Mouse (Mus musculus): Measurements from ENCODE around the gene Itprip.

Itprip gene

DNA sequence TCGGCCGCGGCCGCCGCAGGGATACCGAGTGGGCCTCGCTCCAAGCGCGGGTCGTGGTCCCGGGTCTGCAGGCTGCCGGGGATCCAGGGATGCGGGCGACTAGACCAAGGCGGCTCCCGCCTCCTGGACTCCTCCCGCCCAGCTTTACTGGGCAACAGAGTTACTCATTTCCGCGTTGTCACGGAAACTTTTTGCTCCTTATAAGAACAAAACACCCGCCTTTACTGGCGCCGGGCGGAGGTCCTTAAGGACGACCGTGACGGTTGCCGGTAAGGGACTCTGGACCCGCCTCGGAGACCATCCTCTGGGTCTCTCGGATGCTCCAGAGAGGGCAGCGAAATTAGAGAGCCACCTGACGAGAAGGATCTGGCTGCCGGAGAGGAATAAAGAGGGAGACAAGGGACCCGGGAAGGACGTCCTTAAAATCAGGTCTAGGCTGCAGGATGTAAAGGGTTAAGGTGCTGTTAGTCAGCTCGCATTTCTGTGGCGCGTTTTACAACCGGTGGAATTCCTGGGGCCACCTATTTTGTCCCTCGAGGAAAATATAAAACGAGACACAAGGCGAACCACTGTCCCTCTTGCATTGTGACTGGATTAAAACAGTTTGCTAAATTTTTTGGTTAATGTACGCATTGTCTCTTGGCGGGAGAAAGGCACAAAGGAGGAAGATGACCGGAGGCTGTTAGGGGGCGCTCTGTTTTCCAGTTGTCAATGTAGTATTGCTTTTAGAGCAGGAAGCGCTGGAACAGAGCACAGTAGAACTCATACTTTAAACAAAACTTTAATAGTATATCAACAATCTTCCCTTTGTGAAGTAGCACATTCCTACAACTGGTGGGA lies at the start of gene Itprip, which contains the start of gene Cfap43:
Gene Itprip (minus strand): TSS at position 174 of the 840 bp plus-strand sequence.
Gene Cfap43 (minus strand): TSS at position 162 of the 840 bp plus-strand sequence.
- peak; percentile 62 for DNase-seq

DNA sequence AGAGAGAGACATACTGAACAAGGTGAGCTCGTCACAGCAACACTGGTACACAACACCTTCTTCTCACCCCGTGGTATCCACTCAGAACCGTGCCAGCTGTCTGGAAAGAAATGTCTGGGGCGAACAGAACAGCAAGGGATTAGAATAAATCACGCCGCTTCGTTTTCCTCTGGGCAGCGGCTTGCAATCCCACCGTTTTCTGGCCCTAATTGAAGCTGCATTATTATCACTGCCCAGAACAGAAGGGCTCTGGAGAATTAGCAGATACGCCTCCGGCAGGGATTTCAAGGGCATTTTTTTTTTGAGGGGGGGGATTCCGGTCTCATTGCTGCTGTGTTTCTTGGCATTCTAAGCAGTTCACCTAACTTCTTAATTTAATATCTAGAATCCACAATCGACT lies 39.1 kb upstream of the Itprip start:
- no peak for DNase-seq

DNA sequence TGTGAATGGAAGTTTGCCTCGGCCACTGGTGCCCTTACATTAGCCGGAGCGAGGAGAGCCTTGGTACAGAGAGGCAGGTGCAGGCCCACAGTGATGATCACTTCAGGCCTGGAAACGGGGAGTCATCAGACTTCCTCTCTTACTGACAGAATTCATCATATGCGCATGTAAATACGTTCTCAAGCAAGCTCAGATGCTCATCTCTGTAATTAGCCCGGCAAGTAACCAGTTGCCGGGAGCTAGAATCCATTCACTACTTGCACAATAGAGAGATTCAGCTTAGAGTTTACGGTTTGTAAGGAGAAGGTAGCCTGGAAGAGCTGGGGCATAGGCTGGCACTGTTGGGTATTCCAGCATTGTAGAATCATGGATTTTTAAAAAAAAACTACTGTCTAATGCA lies 34.1 kb upstream of the Itprip start:
- DNase-seq: no peak

DNA sequence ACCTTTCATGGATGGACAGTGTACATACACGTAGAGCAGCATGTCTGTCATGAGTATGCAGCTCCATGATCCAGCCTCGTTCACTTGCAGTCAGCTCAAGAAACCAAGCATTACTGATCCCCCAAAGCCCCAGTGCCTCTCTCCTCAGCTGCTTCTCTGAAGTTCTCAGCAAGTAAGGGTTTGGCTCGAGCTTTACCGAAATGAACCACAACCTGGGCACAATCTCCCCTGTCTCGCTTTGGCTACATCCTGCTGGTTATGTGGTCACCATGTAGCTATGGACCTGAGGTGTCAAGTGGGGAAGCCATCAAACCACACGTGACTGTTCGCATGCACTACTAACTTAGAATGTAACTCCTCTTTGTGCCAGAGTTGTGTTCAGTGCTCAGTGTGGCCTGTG lies 31.8 kb upstream of the Itprip start:
- no peak for DNase-seq

DNA sequence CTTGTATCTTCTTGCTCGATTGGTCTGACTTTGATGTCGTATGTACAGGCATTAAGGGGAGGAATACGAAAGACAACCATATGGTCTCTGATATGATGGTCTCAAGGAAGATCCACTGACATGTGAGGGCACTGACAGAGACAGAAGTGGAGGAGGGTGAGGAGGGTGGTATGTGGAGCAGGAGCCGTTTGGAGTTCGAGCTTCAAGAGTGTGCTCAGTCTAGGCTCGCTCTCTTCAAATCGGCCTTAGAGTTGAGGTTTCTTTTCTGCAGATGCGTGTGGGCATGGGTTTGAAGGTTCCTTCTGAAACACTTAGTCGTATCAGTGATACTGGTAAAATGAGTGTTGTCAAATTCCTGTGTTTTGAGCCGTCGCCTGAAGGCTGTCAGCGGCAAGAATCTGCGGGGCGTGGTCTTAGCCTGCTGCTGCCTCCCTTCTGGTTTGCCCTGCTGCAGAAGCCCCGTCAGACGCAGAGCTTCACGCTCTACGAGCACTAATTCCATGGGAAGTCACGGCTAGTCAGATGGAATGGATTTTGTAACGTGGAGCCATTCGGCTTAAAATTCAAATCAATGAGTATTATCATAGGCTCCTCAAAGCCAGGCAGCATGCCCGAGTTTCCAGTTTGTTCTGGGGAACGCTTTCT lies 27.8 kb upstream of the Itprip start:
- no peak for DNase-seq

DNA sequence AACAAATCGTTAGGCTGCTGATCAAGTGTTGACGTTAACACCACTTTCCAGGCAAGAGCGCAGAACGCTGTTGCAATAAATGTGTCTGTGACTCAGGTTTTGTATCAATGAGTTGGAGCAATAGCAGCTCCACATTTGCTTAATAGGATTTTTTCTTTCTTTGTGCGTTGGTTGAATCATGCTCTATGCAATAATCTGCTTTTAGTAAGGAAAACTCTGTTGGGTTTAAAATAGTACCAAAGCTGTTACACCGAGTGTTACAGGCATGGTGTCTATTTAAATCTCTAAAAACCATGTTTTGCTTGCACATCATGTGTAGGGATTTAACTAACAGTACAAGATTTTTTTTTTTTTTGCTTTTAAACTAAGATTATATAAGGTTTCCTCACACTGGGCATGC lies 20.3 kb upstream of the Itprip start:
- no peak for DNase-seq

DNA sequence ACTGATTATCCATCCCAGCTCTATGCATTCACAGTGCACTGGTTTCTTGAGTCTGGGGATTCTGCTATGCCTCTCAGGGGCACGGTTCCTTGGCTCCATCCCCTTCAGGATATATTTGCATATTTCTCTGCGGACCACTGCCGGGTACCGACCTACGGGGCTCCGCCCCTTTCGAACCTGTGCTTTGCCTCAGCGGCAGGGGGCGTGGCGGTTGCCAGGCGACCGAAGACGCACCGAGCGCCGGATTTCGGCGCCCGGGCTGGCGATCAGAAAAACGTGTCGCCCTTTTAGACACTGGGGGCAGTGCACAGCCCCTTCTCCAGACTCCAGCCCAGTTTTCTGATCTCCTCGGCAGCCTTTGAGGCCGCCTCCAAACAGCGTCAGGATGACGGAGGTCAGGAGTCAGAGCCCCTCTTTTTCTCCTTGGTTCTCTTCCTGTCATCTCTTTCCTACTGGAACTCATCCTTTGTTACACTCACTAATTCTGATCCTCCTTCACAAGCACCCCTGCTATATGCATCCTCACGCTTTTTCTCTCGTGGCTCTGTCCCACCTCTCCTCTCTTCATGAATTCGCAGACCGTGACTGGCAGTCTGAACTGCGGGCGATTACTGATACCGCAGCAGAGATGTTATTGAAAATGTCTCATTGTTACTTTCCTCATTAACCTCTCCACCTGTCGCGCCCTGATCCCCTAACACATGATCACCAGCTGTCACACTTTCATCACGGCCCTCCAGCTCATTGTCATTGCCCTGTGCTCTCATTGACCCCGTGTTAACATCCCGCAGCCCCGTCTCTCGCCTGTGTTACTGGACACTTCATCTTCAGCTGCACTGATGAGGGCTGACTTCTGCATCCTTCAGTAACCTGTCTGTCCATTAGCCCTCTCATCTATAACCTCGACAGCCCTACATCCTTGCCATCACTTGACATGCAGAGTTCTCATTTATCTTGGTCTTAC lies 18.6 kb upstream of the Itprip start, which contains the start of gene Cfap58:
Gene Cfap58 (plus strand): TSS at position 233 of the 964 bp plus-strand sequence.
- DNase-seq: peak; percentile 66

GRCm38 (mm10) chr19:47936938-47937337 lies 17.8 kb upstream of the Itprip start:
- DNase-seq: no peak

GRCm38 (mm10) chr19:47936490-47936889 lies 17.4 kb upstream of the Itprip start:
- no peak for DNase-seq

DNA sequence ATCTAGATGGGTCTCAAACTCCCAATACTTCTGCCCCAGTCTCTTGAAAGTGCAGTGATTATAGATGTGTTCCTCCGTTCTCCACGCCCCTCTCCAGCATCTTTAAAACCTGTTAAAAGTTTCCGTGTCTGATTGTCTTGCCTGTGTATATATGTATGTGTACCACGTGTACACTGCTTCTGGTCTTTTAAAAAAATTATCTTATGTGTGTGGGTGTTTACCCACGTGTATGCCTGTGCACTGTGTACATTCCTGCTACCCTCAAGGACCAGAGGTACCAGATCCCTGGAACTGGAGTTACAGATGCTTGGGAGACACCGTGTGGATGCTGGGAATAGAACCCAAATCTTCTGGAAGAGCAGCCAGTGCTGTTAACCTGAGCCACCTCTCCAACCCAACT lies 16.4 kb upstream of the Itprip start:
- no peak for DNase-seq

DNA sequence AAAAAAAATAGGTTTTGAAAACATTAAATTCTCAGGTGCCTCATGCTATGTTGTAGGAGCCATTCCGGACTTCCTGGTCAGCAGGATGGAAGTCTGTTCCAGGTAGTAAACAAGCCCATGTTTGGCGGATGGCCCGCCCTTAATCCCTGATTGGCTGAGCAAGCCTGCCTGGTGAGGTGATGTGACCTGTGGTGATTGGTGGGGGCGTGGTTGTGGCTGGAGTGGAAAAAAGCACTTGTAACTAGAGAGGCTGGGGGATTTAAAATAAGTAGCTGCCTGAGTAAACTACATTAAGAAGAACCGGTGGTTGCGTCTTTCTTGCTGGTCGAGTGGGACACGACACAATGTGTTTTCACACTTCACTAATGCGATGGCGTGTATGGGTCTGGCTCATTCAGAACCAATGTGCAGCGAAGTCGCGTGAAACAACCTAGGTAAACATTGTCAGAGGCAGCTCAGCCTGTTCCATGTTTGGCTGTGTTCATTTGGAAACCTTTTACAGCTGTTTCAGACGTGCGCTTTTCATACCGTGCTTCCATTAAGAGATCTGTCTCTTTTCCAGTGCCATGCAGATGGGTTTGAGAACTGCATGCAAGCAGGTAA lies 15.6 kb upstream of the Itprip start:
- no peak for DNase-seq

- no peak for DNase-seq
Observed at GRCm38 (mm10) chr19:47934146-47934545, 15.0 kb upstream of the Itprip start.

GRCm38 (mm10) chr19:47931982-47932638 lies 13.0 kb upstream of the Itprip start:
- no peak for DNase-seq

GRCm38 (mm10) chr19:47929043-47929442 lies 9.9 kb upstream of the Itprip start:
- DNase-seq: no peak

DNA sequence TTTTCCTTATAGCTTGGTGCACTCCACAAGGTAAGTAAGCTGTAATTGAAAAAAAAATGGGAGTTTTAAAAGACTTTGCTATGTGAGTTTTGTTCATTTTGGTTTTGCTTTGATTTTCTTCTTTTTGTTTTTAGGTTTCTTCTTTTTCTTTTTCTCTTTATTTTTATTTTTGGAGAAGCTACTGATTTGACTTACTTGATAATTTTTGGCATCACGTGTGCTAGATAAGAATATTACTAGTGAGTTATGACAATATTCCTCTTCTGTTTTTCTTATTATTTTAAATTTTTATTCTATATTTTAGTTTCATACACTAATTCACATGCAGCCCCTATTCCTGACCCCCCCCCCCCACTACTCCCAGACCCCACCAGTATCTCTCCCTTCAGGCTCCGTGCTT lies 7.9 kb upstream of the Itprip start:
- DNase-seq: no peak

GRCm38 (mm10) chr19:47925819-47926218 lies 6.7 kb upstream of the Itprip start:
- DNase-seq: no peak

DNA sequence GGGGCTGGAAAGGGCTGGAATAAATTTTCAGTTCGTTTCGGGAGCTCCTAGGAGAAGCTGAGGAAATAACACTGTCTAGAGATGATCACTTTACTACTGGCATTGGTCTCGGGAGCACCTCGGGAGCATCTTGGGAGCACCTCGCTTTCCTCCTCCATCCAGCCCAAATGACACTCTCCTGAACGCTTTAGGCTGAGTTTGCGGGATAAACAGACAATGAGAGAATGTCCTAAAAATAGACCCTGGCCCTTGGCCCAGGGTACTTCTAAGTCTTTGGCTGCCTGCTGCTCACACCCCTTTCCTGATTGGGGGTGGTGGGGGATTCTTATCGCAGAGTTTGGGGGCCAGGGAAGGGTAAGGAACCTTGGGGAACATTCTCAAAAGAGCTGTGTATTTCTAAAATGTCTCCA lies 872 bp upstream of the Itprip start:
- DNase-seq: no peak

DNA sequence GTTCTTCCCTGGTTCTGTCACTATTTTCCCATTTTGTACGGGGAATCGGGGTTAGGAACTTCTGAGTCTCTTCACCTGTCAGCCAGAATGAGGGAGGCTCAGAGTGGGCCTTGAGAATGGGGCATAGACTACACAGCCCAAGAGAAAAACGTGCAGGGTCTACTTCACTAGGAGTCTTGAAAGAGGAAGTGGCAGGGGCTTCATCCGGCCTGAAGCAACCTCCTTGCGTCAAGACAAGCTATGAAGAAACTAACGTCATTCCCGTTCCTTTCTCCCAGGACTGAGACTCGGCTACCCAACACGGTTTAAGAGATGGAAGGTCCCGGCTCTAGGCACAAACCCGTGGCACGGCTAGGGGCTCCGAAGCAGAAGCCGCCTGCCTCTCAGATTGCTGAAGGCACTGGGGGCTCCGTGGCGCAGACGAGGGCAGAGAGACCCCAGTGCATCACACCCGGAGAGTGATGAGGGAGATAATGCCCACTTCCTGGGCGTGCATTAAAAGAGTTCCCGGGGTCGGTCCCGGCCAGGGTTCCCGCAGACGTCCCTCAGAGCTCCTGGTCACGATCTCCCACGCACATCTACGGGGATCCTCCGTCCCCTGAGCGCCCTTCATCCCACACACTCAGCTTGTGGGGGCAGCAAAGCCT lies 521 bp downstream of the Itprip start:
- DNase-seq: peak; percentile 19

DNA sequence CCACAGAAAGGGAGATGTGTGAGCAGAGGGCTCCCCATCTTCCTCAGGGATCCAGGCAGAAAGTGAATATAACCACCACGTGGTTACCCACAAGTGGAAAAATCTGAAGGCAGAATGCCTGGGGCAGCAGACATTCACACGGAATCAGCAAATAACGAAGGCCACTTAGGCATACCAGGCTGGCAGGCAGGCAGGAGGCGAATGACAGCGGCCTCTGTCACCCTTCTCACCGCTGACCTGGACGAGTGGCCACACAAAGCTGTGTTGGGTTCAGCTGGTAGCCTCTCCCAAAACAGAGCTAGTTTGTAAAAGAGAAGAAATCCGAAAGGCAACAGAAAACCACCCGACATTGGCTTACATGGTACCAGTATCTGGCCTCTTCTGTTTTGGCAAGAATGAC lies 1.1 kb downstream of the Itprip start:
- DNase-seq: no peak

DNA sequence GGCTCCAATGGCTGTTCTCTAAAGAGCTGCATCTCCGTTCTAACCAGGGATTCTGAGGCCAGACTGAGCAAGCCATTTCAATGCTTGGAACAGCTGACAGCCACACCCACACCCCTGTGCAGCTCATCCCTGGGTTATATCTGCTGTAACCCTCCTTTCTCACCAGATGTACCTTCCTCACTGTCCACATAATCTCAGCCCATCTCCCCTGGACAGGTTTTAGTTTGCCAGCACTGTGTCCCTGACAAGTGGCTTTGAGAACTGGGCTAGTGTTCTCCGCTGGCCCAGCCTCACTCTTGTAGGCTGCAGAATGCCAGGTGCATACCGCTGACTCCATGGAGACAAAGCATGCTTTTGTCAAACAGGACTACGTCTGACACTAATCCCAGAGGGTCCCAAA lies 1.7 kb downstream of the Itprip start:
- DNase-seq: no peak

GRCm38 (mm10) chr19:47915251-47915650 lies 3.8 kb downstream of the Itprip start:
- DNase-seq: no peak

DNA sequence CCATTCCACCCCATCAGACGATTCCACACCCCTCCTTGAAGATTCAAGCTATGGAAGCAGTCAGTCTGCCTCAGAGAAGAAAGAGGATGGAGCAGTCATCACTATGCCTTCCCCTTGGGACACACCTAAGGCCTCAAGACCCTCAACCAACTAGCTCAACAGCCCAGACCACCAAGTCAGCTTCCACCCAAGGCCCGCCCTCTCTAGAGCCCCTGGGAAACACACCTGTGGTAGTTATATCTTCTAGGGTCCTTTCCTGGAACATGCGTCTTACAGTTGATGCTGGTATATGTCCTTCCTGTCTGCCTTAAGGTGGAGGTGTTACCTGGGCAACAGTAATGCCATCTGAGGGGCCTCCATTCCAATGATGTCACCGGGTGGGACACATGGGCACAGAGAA lies 4.9 kb downstream of the Itprip start:
- DNase-seq: no peak

Data from right cerebral cortex, postnatal 4 days (tissue).